Mouse (Mus musculus) layer of hippocampus, adult 9-10 months (tissue): Measurements from ENCODE around the gene Dnah2.
"Not testable (repeated sequence)": the region's sequence is repeated elsewhere in the genome, so short reads cannot be mapped to it uniquely, and the experiment has no call there.

Experiments used
- DNase-seq: peaks from one replicate; pipeline ENCODE4 v3.0.0; 2022; ENCODE audit warnings: low spot score

Dnah2 gene

GRCm38 (mm10) chr11:69563373-69563772, 14.5 kb upstream of the Dnah2 start:
- no peak for DNase-seq

- DNase-seq = no peak
Measured at GRCm38 (mm10) chr11:69560896-69561854, 12.3 kb upstream of the Dnah2 start.

GRCm38 (mm10) chr11:69559851-69560765, 11.2 kb upstream of the Dnah2 start, which contains the start of gene Efnb3:
Gene Efnb3 (minus strand): TSS chr11:69560205.
- DNase-seq = no peak

GRCm38 (mm10) chr11:69559183-69559582, 10.3 kb upstream of the Dnah2 start:
- DNase-seq = no peak

- no peak for DNase-seq
Measured at GRCm38 (mm10) chr11:69558756-69559155, 9.8 kb upstream of the Dnah2 start.

GRCm38 (mm10) chr11:69557381-69557958, 8.6 kb upstream of the Dnah2 start:
- no peak for DNase-seq

GRCm38 (mm10) chr11:69554539-69555140, 5.7 kb upstream of the Dnah2 start:
- DNase-seq = no peak

- no peak for DNase-seq
Measured at GRCm38 (mm10) chr11:69553341-69553721, 4.4 kb upstream of the Dnah2 start.

GRCm38 (mm10) chr11:69552622-69553340, 3.9 kb upstream of the Dnah2 start:
- no peak for DNase-seq

GRCm38 (mm10) chr11:69551310-69551709, 2.4 kb upstream of the Dnah2 start:
- no peak for DNase-seq

- no peak for DNase-seq
Measured at GRCm38 (mm10) chr11:69547071-69547470, 1.8 kb downstream of the Dnah2 start.

GRCm38 (mm10) chr11:69546423-69547053, 2.4 kb downstream of the Dnah2 start:
- DNase-seq = no peak

- no peak for DNase-seq
Measured at GRCm38 (mm10) chr11:69545957-69546356, 3.0 kb downstream of the Dnah2 start.

GRCm38 (mm10) chr11:69543598-69543997, 5.3 kb downstream of the Dnah2 start:
- DNase-seq = no peak

GRCm38 (mm10) chr11:69541741-69542140, 7.2 kb downstream of the Dnah2 start:
- DNase-seq = not testable (repeated sequence)

GRCm38 (mm10) chr11:69540700-69541099, 8.2 kb downstream of the Dnah2 start:
- no peak for DNase-seq

- DNase-seq = no peak
Measured at GRCm38 (mm10) chr11:69534990-69535389, 13.9 kb downstream of the Dnah2 start.

- no peak for DNase-seq
Measured at GRCm38 (mm10) chr11:69532480-69533150, 16.3 kb downstream of the Dnah2 start.

- not testable (repeated sequence) for DNase-seq
Measured at GRCm38 (mm10) chr11:69530755-69531154, 18.2 kb downstream of the Dnah2 start.

GRCm38 (mm10) chr11:69530281-69530680, 18.6 kb downstream of the Dnah2 start:
- DNase-seq = not testable (repeated sequence)
